Mouse (Mus musculus) myocyte (in vitro differentiated cells): ENCODE data around the gene Syn2.

Experiments
- E2F4 ChIP-seq: IDR thresholded peaks from one replicate; pipeline ENCODE4 v1.6.1; 2011; ENCODE audit warnings: mild to moderate bottlenecking, control low read depth, moderate library complexity; ENCODE audit not compliant: insufficient read depth
- MAX ChIP-seq: IDR thresholded peaks from one replicate; pipeline ENCODE4 v1.6.1; 2011; ENCODE audit warnings: low read depth, mild to moderate bottlenecking, control low read depth
- POLR2A ChIP-seq: IDR thresholded peaks from one replicate; pipeline ENCODE4 v1.6.1; 2011; ENCODE audit warnings: low read depth, mild to moderate bottlenecking, control low read depth, moderate library complexity; ENCODE audit not compliant: insufficient read length
- TCF12 ChIP-seq: IDR thresholded peaks from one replicate; pipeline ENCODE4 v1.6.1; 2011; ENCODE audit warnings: mild to moderate bottlenecking, control low read depth; ENCODE audit not compliant: poor library complexity, insufficient read depth, severe bottlenecking

GRCm38 (mm10) chr6:115088314-115089106 lies 46.2 kb upstream of the Syn2 start:
- no peak for TF ChIP-seq E2F4
- TF ChIP-seq POLR2A, result no peak
- no peak for TF ChIP-seq MAX
- TF ChIP-seq TCF12, result no peak
